Mouse (Mus musculus) testis, adult 2 months (tissue): ENCODE data around the gene Arhgap6.

Experiments used
- CTCF ChIP-seq: fragments of 200-500 bp; IDR thresholded peaks from 2 replicates; pipeline ENCODE4 v1.5.1; 2012; ENCODE audit warnings: low read depth, mild to moderate bottlenecking, inconsistent platforms, low read length, moderate library complexity; ENCODE audit not compliant: control insufficient read depth, insufficient read depth, insufficient replicate concordance
- POLR2A ChIP-seq: fragments of 200-500 bp; IDR thresholded peaks from 2 replicates; pipeline ENCODE4 v1.6.1; 2012; ENCODE audit warnings: low read depth, mild to moderate bottlenecking, inconsistent platforms, low read length, moderate library complexity; ENCODE audit not compliant: control insufficient read depth

GRCm38 (mm10) chrX:169139758-169140157, 344.9 kb downstream of the Arhgap6 start:
- no peak for TF ChIP-seq CTCF
- TF ChIP-seq POLR2A, result no peak
